Mouse (Mus musculus) MEL (cell line): ENCODE results near the gene 4930568D16Rik. TPM values are rescaled to one million over a fixed set of nuclear protein-coding genes. Genes with fewer than 3 reads are reported as not detected.

ENCODE experiments used
- DNase-seq: peaks from one replicate; pipeline ENCODE4 v3.0.0; 2011; ENCODE audit warnings: low read depth, low spot score
- H3K27ac ChIP-seq: 2 replicates; pipeline ENCODE4 v1.5.1; 2012; ENCODE audit warnings: low read depth, mild to moderate bottlenecking, control low read depth, low read length, moderate library complexity; ENCODE audit not compliant: control insufficient read depth
- H3K27me3 ChIP-seq, 2 experiments: fragments of 150-350 bp in 1 of 2; sonication (generic) in 1 of 2; 2 replicates each; pipeline ENCODE4 v1.6.1; 2012; ENCODE audit warnings: low read length in 2 of 2, mild to moderate bottlenecking in 2 of 2, improper control_type of control experiment in 1 of 2, moderate library complexity in 1 of 2; ENCODE audit not compliant: insufficient read depth in 2 of 2, control insufficient read depth in 1 of 2
- H3K36me3 ChIP-seq, 2 experiments: 2 replicates each; pipeline ENCODE4 v1.6.1; 2012 to 2014; ENCODE audit warnings: low read length in 2 of 2, improper control_type of control experiment in 1 of 2, inconsistent platforms in 1 of 2, mild to moderate bottlenecking in 1 of 2; ENCODE audit not compliant: insufficient read depth in 2 of 2, control insufficient read depth in 1 of 2
- H3K4me1 ChIP-seq, 2 experiments: fragments of 150-350 bp in 1 of 2; sonication (generic) in 1 of 2; 2 replicates each; pipeline ENCODE4 v1.6.1; 2012; ENCODE audit warnings: low read length in 2 of 2, improper control_type of control experiment in 1 of 2, mild to moderate bottlenecking in 1 of 2; ENCODE audit not compliant: insufficient read depth in 2 of 2, control insufficient read depth in 1 of 2
- H3K4me3 ChIP-seq, 2 experiments: fragments of 150-350 bp in 1 of 2; sonication (generic) in 1 of 2; 2 replicates each; pipeline ENCODE4 v1.5.1; 2012; ENCODE audit warnings: low read depth in 2 of 2, low read length in 2 of 2, mild to moderate bottlenecking in 2 of 2, moderate library complexity in 2 of 2, control low read depth in 1 of 2, improper control_type of control experiment in 1 of 2; ENCODE audit not compliant: control insufficient read depth in 1 of 2, insufficient read depth in 1 of 2
- H3K79me2 ChIP-seq: 2 replicates; pipeline ENCODE4 v1.6.1; 2012; ENCODE audit warnings: mild to moderate bottlenecking, low read length, moderate library complexity; ENCODE audit not compliant: control insufficient read depth, poor library complexity, insufficient read depth
- H3K9ac ChIP-seq: 2 replicates; pipeline ENCODE4 v1.6.1; 2012; ENCODE audit warnings: low read depth, mild to moderate bottlenecking, control low read depth, low read length, moderate library complexity; ENCODE audit not compliant: control insufficient read depth, poor library complexity, severe bottlenecking
- H3K9me3 ChIP-seq: fragments of 150-350 bp; sonication (generic); replicated peaks from 2 replicates; pipeline ENCODE4 v1.6.1; 2012; ENCODE audit warnings: mild to moderate bottlenecking, low read length, improper control_type of control experiment, moderate library complexity; ENCODE audit not compliant: insufficient read depth
- BHLHE40 ChIP-seq: IDR thresholded peaks from 2 replicates; pipeline ENCODE4 v1.6.1; 2012; ENCODE audit warnings: low read depth, mild to moderate bottlenecking, inconsistent platforms, low read length, improper control_type of control experiment, borderline replicate concordance
- CTCF ChIP-seq, 3 experiments: IDR thresholded peaks in 2 of 3; conservative IDR thresholded peaks in 1 of 3; 2 replicates each; pipeline ENCODE4 v1.5.1; 2011 to 2012; ENCODE audit warnings: low read length in 3 of 3, low read depth in 2 of 3, mild to moderate bottlenecking in 2 of 3, improper control_type of control experiment in 1 of 3, inconsistent platforms in 1 of 3, mixed read lengths in 1 of 3, moderate library complexity in 1 of 3; ENCODE audit not compliant: control insufficient read depth in 1 of 3, insufficient read depth in 1 of 3, poor library complexity in 1 of 3, severe bottlenecking in 1 of 3
- E2F4 ChIP-seq: IDR thresholded peaks from 2 replicates; pipeline ENCODE4 v1.6.1; 2011; ENCODE audit warnings: low read depth, low read length, improper control_type of control experiment, borderline replicate concordance
- ELF1 ChIP-seq: IDR thresholded peaks from 2 replicates; pipeline ENCODE4 v1.6.1; 2014; ENCODE audit warnings: low read depth, mild to moderate bottlenecking, inconsistent platforms, low read length, improper control_type of control experiment, moderate library complexity
- GABPA ChIP-seq: IDR thresholded peaks from 2 replicates; pipeline ENCODE4 v1.6.1; 2012; ENCODE audit warnings: low read depth, mild to moderate bottlenecking, inconsistent platforms, low read length, improper control_type of control experiment, moderate library complexity
- HCFC1 ChIP-seq: IDR thresholded peaks from 2 replicates; pipeline ENCODE4 v1.6.1; 2012; ENCODE audit warnings: low read depth, mild to moderate bottlenecking, inconsistent platforms, low read length, improper control_type of control experiment, moderate library complexity
- KAT2A ChIP-seq: conservative IDR thresholded peaks from 2 replicates; pipeline ENCODE4 v1.6.1; 2012; ENCODE audit warnings: low read depth, low read length, improper control_type of control experiment, inconsistent platforms
- MAFK ChIP-seq: IDR thresholded peaks from 2 replicates; pipeline ENCODE4 v1.6.1; 2011; ENCODE audit warnings: low read depth, mild to moderate bottlenecking, low read length, improper control_type of control experiment, borderline replicate concordance
- MAX ChIP-seq: IDR thresholded peaks from 2 replicates; pipeline ENCODE4 v1.6.1; 2011; ENCODE audit warnings: low read length, improper control_type of control experiment
- MXI1 ChIP-seq: IDR thresholded peaks from 2 replicates; pipeline ENCODE4 v1.6.1; 2011; ENCODE audit warnings: mild to moderate bottlenecking, low read depth, low read length, improper control_type of control experiment
- MYB ChIP-seq: IDR thresholded peaks from 2 replicates; pipeline ENCODE4 v1.6.1; 2011; ENCODE audit warnings: mild to moderate bottlenecking, low read depth, low read length, improper control_type of control experiment
- MYC ChIP-seq: IDR thresholded peaks from 2 replicates; pipeline ENCODE4 v1.6.1; 2011; ENCODE audit warnings: low read depth, mild to moderate bottlenecking, low read length, improper control_type of control experiment, moderate library complexity
- NELFE ChIP-seq: IDR thresholded peaks from 2 replicates; pipeline ENCODE4 v1.6.1; 2011; ENCODE audit warnings: low read depth, low read length, improper control_type of control experiment
- POLR2AphosphoS5 ChIP-seq: IDR thresholded peaks from 2 replicates; pipeline ENCODE4 v1.6.1; 2012; ENCODE audit warnings: low read depth, borderline replicate concordance, mild to moderate bottlenecking, inconsistent platforms, low read length, moderate library complexity, mixed read lengths
- SMC3 ChIP-seq: IDR thresholded peaks from 2 replicates; pipeline ENCODE4 v1.6.1; 2011; ENCODE audit warnings: low read depth, low read length, improper control_type of control experiment
- TAL1 ChIP-seq: IDR thresholded peaks from 2 replicates; pipeline ENCODE4 v1.6.1; 2012; ENCODE audit warnings: mild to moderate bottlenecking, inconsistent platforms, low read length, moderate library complexity, mixed read lengths
- TBP ChIP-seq: IDR thresholded peaks from 2 replicates; pipeline ENCODE4 v1.8.0; 2011; ENCODE audit warnings: low read depth, low read length, improper control_type of control experiment
- UBTF ChIP-seq: IDR thresholded peaks from 2 replicates; pipeline ENCODE4 v1.6.1; 2012; ENCODE audit warnings: low read depth, mild to moderate bottlenecking, inconsistent platforms, low read length, improper control_type of control experiment, moderate library complexity, borderline replicate concordance; ENCODE audit not compliant: insufficient read depth
- USF1 ChIP-seq: IDR thresholded peaks from 2 replicates; pipeline ENCODE4 v1.6.1; 2014; ENCODE audit warnings: low read depth, mild to moderate bottlenecking, inconsistent platforms, low read length, improper control_type of control experiment, moderate library complexity
- USF2 ChIP-seq, 2 experiments: IDR thresholded peaks; 2 replicates each; pipeline ENCODE4 v1.6.1; 2011 to 2012; ENCODE audit warnings: improper control_type of control experiment in 2 of 2, low read length in 2 of 2, borderline replicate concordance in 1 of 2, inconsistent platforms in 1 of 2, low read depth in 1 of 2, mild to moderate bottlenecking in 1 of 2; ENCODE audit not compliant: insufficient read depth in 1 of 2
- ZC3H11A ChIP-seq: IDR thresholded peaks from 2 replicates; pipeline ENCODE4 v1.6.1; 2012; ENCODE audit warnings: low read depth, mild to moderate bottlenecking, inconsistent platforms, low read length, improper control_type of control experiment
- ZKSCAN1 ChIP-seq: IDR thresholded peaks from 2 replicates; pipeline ENCODE4 v1.6.1; 2012; ENCODE audit warnings: low read depth, mild to moderate bottlenecking, inconsistent platforms, low read length, improper control_type of control experiment, moderate library complexity
- ZNF384 ChIP-seq: IDR thresholded peaks from 2 replicates; pipeline ENCODE4 v1.6.1; 2012; ENCODE audit warnings: low read depth, mild to moderate bottlenecking, inconsistent platforms, low read length, improper control_type of control experiment
- polyA plus RNA-seq, 2 experiments: library from polyadenylated mRNA; stranded (reverse) in 1 of 2; unstranded in 1 of 2; fragments of >175 nt in 1 of 2; fragments of >200 nt in 1 of 2; gene quantifications; 2 replicates each; pipeline versions ENCODE4 v1.2.1 to v1.2.4; 2012; ENCODE audit warnings: low replicate concordance in 2 of 2, low read depth in 1 of 2; ENCODE audit not compliant: insufficient read length in 2 of 2, insufficient read depth in 1 of 2, missing spikeins in 1 of 2
- total RNA-seq: library from RNA; depleted of rRNA; stranded (reverse); fragments of 300-350 nt; gene quantifications from 2 replicates; pipeline ENCODE4 v1.2.3, GENCODE M21; 2012

4930568D16Rik gene
- total and polyA plus RNA-seq, 3 experiments: not detected

- no peak for TF ChIP-seq MAX
These were observed 18.3 kb downstream of the 4930568D16Rik start (continued) for GRCm38 (mm10) chr2:35349184-35349583.

- DNase-seq: no peak
- no peak overlapping the region for H3K9ac ChIP-seq
- TF ChIP-seq ELF1: peak; percentile 59; the same call in 1 of the 2 replicates
- no peak for TF ChIP-seq CTCF (IDR thresholded peaks at IDR 0.05 in 2 of 3, conservative IDR thresholded peaks at IDR 0.05 in 1 of 3; ENCODE audit: control insufficient read depth in 1 of 3, insufficient read depth in 1 of 3, low read depth in 2 of 3, low read length in 3 of 3, poor library complexity in 1 of 3, severe bottlenecking in 1 of 3)
- peaks cover 5 to 24% of the 10 kb centered on the region in 2 experiments; a peak in 2 of 4 replicates for H3K4me1 ChIP-seq
- no peak overlapping the region for H3K4me3 ChIP-seq
- no peaks in the 10 kb centered on the region for H3K27me3 ChIP-seq
- H3K27ac ChIP-seq: no peak overlapping the region
- peaks cover 0 to 2% of the 10 kb centered on the region in 2 experiments; a peak in 1 of 4 replicates for H3K36me3 ChIP-seq
- H3K79me2 ChIP-seq: no peaks in the 10 kb centered on the region
- H3K9me3 ChIP-seq: no peaks in the 10 kb centered on the region
These were observed 21.5 kb downstream of the 4930568D16Rik start for GRCm38 (mm10) chr2:35345984-35346383.

GRCm38 (mm10) chr2:35342605-35343004, 24.9 kb downstream of the 4930568D16Rik start:
- no peak for TF ChIP-seq USF1
- no peak for TF ChIP-seq CTCF (IDR thresholded peaks at IDR 0.05 in 2 of 3, conservative IDR thresholded peaks at IDR 0.05 in 1 of 3; ENCODE audit: control insufficient read depth in 1 of 3, insufficient read depth in 1 of 3, low read depth in 2 of 3, low read length in 3 of 3, poor library complexity in 1 of 3, severe bottlenecking in 1 of 3)
- TF ChIP-seq ZKSCAN1: peak; percentile 54; the same call in 1 of the 2 replicates
- no peaks in the 10 kb centered on the region for H3K9me3 ChIP-seq

GRCm38 (mm10) chr2:35338707-35339106, 28.8 kb downstream of the 4930568D16Rik start:
- DNase-seq: no peak
- Histone ChIP-seq H3K4me1 (peaks cover 5 to 8% of the 10 kb centered on the region in 2 experiments; a peak in 3 of 4 replicates), H3K4me3 (no peak overlapping the region), H3K9me3 (no peaks in the 10 kb centered on the region), H3K9ac (no peak overlapping the region), H3K27ac (no peak overlapping the region), H3K79me2 (peaks cover 2% of the 10 kb centered on the region), H3K36me3 (peaks cover 0 to 17% of the 10 kb centered on the region in 2 experiments; a peak in 2 of 4 replicates), H3K27me3 (no peaks in the 10 kb centered on the region)
- TF ChIP-seq POLR2AphosphoS5: no peak
- no peak for TF ChIP-seq USF2 (IDR thresholded peaks at IDR 0.05; ENCODE audit: borderline replicate concordance in 1 of 2, insufficient read depth in 1 of 2, low read depth in 1 of 2, low read length in 2 of 2)
- TF ChIP-seq TAL1: no peak
- TF ChIP-seq E2F4: no peak
- no peak for TF ChIP-seq HCFC1
- TF ChIP-seq NELFE: no peak
- no peak for TF ChIP-seq GABPA
- TF ChIP-seq BHLHE40: no peak
- TF ChIP-seq TBP: no peak
- TF ChIP-seq MYC: no peak
- no peak for TF ChIP-seq KAT2A
- TF ChIP-seq UBTF: no peak
- TF ChIP-seq MAFK: no peak
- no peak for TF ChIP-seq MXI1
- no peak for TF ChIP-seq SMC3
- TF ChIP-seq ZNF384: no peak
- TF ChIP-seq MYB: no peak
- no peak for TF ChIP-seq ZC3H11A

More at GRCm38 (mm10) chr2:35342605-35343004, 24.9 kb downstream of the 4930568D16Rik start:
- H3K4me3 ChIP-seq: no peak overlapping the region
- no peaks in the 10 kb centered on the region for H3K27me3 ChIP-seq
- no peak overlapping the region for H3K27ac ChIP-seq
- DNase-seq: no peak
- H3K79me2 ChIP-seq: no peaks in the 10 kb centered on the region
- peaks cover 0 to 11% of the 10 kb centered on the region in 2 experiments; a peak in 2 of 4 replicates for H3K4me1 ChIP-seq
- H3K9ac ChIP-seq: no peak overlapping the region
- H3K36me3 ChIP-seq: peaks cover 0 to 2% of the 10 kb centered on the region in 2 experiments; a peak in 1 of 4 replicates
